Comparison of ENCODE assay signal across 9 mouse cellular contexts in the genomic region with DNA sequence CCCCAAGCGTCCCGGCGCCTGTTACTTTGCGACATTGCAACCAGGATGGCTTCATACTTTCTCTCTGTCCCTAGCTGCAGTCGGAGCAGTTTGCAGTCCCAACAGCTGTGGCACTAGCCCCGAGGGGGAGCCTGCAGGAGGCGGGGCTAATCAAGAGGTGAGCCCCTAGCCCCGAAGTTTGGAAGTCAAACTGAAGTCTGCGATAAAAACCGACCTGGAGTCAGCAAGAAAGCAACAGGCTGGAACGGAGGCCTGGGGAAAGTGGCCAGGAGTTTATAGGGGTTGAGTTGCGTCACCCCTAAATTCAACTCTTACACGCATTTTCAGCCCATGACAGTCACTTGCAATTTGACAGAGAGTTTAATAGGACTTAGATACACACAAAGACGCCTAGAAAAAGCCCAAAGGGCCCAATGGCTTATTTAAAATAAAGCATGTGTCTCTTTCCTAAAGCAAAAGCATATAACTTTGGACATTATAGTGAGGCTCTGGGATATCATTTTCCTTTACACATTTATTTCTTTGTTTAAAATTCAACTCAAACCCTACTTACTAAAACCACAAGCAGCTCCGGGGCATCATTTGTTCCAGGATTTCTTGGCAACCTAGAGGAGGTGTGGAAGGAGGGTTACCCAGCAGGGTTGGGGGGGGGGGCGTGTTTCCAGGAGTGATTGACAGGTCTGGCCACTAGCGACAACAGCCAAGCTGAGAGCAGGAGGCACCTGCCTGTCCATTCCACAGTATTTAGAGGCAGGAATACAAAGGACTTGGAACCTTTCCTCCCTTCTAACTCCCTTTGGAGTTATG. TPM values are rescaled to one million over a fixed set of nuclear protein-coding genes. Genes with fewer than 3 reads are reported as not detected.
DNase-seq lines count a peak whose midpoint lies in the region; ATAC-seq and TF ChIP-seq lines count a peak whose summit lies in the region.
"Had no signal": no experiment of that assay in that cellular context is flagged by ENCODE, and none has a peak within 500 bp of the region (broad histone marks: within the 10 kb centered on the region; RNA-seq: fewer than 3 reads in every experiment).

Gene Acss3, minus strand, starts transcription at position 140 of the 807 bp plus-strand sequence.

- H3K4me1 ChIP-seq in forebrain, embryonic 11.5 days (replicated peaks; ENCODE audit: control insufficient read depth, insufficient read depth, low read length) = no peaks in the 10 kb centered on the region; the same call in 1 of the 2 replicates
- 0 out of 2 replicates have a peak, but pooled peaks cover 5% of the 10 kb centered on the region for H3K4me1 ChIP-seq in heart, postnatal 0 days (ENCODE audit: control insufficient read depth, insufficient read depth)
- no peaks in the 10 kb centered on the region; the same call in 1 of the 2 replicates for H3K4me1 ChIP-seq in stomach, embryonic 15.5 days

- peak within 1 kb of the TSS; percentile 31 for H3K9ac ChIP-seq in forebrain, embryonic 11.5 days (ENCODE audit: low read length)
- peak within 1 kb of the TSS; percentile 69 for H3K9ac ChIP-seq in heart, postnatal 0 days (replicated peaks; ENCODE audit: low read depth, low read length)
- 0 out of 2 replicates have a peak within 1 kb of the TSS, but pooled peaks have one; percentile 30 for H3K9ac ChIP-seq in stomach, embryonic 15.5 days

- ATAC-seq in forebrain, embryonic 11.5 days (replicated peaks; ENCODE audit: low FRiP score) = peak; percentile 96
- ATAC-seq in heart, postnatal 0 days (ENCODE audit: insufficient read depth, low read depth) = peak; percentile 93
- ATAC-seq in stomach, embryonic 15.5 days (ENCODE audit: insufficient read depth, low FRiP score, low read depth) = peak; percentile 95

- H3K27ac ChIP-seq in forebrain, embryonic 11.5 days (ENCODE audit: low read depth, low read length) = no peak within 1 kb of the TSS
- H3K27ac ChIP-seq in heart, postnatal 0 days (ENCODE audit: low read depth) = peak within 1 kb of the TSS; percentile 72
- no peak within 1 kb of the TSS for H3K27ac ChIP-seq in stomach, embryonic 15.5 days

- TF ChIP-seq CTCF in heart, postnatal 0 days (IDR thresholded peaks at IDR 0.05; ENCODE audit: low read depth) = peak; percentile 7; the same call in 1 of the 2 replicates

- peak within 1 kb of the TSS; percentile 42 for H3K4me3 ChIP-seq in forebrain, embryonic 11.5 days (ENCODE audit: low read depth, low read length)
- peak within 1 kb of the TSS; percentile 71 for H3K4me3 ChIP-seq in heart, postnatal 0 days (ENCODE audit: low read depth, low read length)
- peak within 1 kb of the TSS; percentile 49 for H3K4me3 ChIP-seq in stomach, embryonic 15.5 days (replicated peaks)

- WGBS in forebrain, embryonic 11.5 days = 3% methylated on average over 17 of the region's 17 CpGs
- 5% methylated on average over 17 of the region's 17 CpGs for WGBS in heart, postnatal 0 days
- 3% methylated on average over 17 of the region's 17 CpGs for WGBS in stomach, embryonic 15.5 days

- no peaks in the 10 kb centered on the region for H3K9me3 ChIP-seq in forebrain, embryonic 11.5 days (ENCODE audit: control insufficient read depth, low read length)
- H3K9me3 ChIP-seq in heart, postnatal 0 days (replicated peaks; ENCODE audit: control insufficient read depth, low read length) = no peaks in the 10 kb centered on the region
- no peaks in the 10 kb centered on the region for H3K9me3 ChIP-seq in stomach, embryonic 15.5 days

- no peaks in the 10 kb centered on the region for H3K36me3 ChIP-seq in forebrain, embryonic 11.5 days (ENCODE audit: control insufficient read depth, insufficient read depth, low read length)
- no peaks in the 10 kb centered on the region for H3K36me3 ChIP-seq in heart, postnatal 0 days (replicated peaks; ENCODE audit: control insufficient read depth, insufficient read depth, low read length)
- no peaks in the 10 kb centered on the region for H3K36me3 ChIP-seq in stomach, embryonic 15.5 days

- H3K27me3 ChIP-seq in forebrain, embryonic 11.5 days (ENCODE audit: control insufficient read depth, insufficient read depth, low read length) = no peaks in the 10 kb centered on the region
- H3K27me3 ChIP-seq in heart, postnatal 0 days (ENCODE audit: control insufficient read depth, insufficient read depth, low read length) = no peaks in the 10 kb centered on the region
- no peaks in the 10 kb centered on the region for H3K27me3 ChIP-seq in stomach, embryonic 15.5 days (replicated peaks)

- TF ChIP-seq EP300 in heart, postnatal 0 days (IDR thresholded peaks at IDR 0.05; ENCODE audit: low read depth) = no peak

- DNase-seq in right cerebral cortex, postnatal 4 days = peak; percentile 8
- DNase-seq in right cerebral cortex, postnatal 25 days = no peak
- DNase-seq in forebrain, embryonic 11.5 days (ENCODE audit: low spot score) = peak; percentile 85
- peak; percentile 75 for DNase-seq in heart, postnatal 0 days (ENCODE audit: low spot score)
- DNase-seq in kidney, postnatal 10 days = peak; percentile 76
- peak; percentile 68 for DNase-seq in lung, postnatal 36 days
- DNase-seq in thymus, postnatal 36 days = no peak

- H3K4me2 ChIP-seq in forebrain, embryonic 11.5 days (ENCODE audit: low read depth, low read length, severe bottlenecking) = peak within 1 kb of the TSS; percentile 46
- H3K4me2 ChIP-seq in heart, postnatal 0 days (ENCODE audit: low read depth, low read length) = peak within 1 kb of the TSS; percentile 73
- peak within 1 kb of the TSS; percentile 69 for H3K4me2 ChIP-seq in stomach, embryonic 15.5 days

RNA-seq across cellular contexts. Expression of gene Acss3, which starts in this region (rescaled TPM):
- 2.8 and 3.4 TPM in 2 replicates for polyA plus RNA-seq in forebrain, embryonic 11.5 days (2014; fragmentation: Nextera tagmentation; extraction: Ambion mirVana)
- 3.4 and 5.7 TPM in 2 replicates for total RNA-seq in heart, postnatal 0 days (2014; rRNA removed; ENCODE audit: low replicate concordance)
- 3.7 and 4.9 TPM in 2 replicates for polyA plus RNA-seq in heart, postnatal 0 days (2015; fragmentation: Nextera tagmentation; extraction: Ambion mirVana)
- polyA plus RNA-seq in stomach, embryonic 15.5 days (2015; fragmentation: Nextera tagmentation; extraction: Ambion mirVana) = 0.98 and 1.4 TPM in 2 replicates
- total RNA-seq: MEL had no signal

Comparison
In these comparisons a context has a peak if more than half of its experiments do, and no peak if none do; other contexts are left out.
1. DNase-seq: peak in right cerebral cortex, postnatal 4 days (single experiment), forebrain, embryonic 11.5 days (single experiment), heart, postnatal 0 days (single experiment), kidney, postnatal 10 days (single experiment) and lung, postnatal 36 days (single experiment); none in right cerebral cortex, postnatal 25 days (single experiment) and thymus, postnatal 36 days (0 of 2).
2. Peak in every context shown above with its lines, with median percentiles within 50 percentile points of each other: ATAC-seq, H3K4me2 ChIP-seq, H3K4me3 ChIP-seq and H3K9ac ChIP-seq.